Mouse (Mus musculus) limb, embryonic 14.5 days (tissue): ENCODE results near the gene Mocs1. TPM values are rescaled to one million over a fixed set of nuclear protein-coding genes. Genes with fewer than 3 reads are reported as not detected.

Source experiments
- ATAC-seq: fragments of 200-750 bp; cut with Nextera tagmentation; 2 replicates; pipeline ENCODE4 v1.8.0; 2017; ENCODE audit warnings: low read depth, moderate number of reproducible peaks, moderate TSS enrichment; ENCODE audit not compliant: low FRiP score
- DNase-seq: peaks from one replicate; pipeline ENCODE4 v3.0.0-alpha.2; 2015; ENCODE audit warnings: low spot score
- H3K27ac ChIP-seq: fragments of 300-500 bp; sonication (generic); replicated peaks from 2 replicates; pipeline ENCODE4 v1.5.1; 2014; ENCODE audit warnings: low read depth, mild to moderate bottlenecking, low read length, moderate library complexity, mixed read lengths
- H3K27me3 ChIP-seq: fragments of 300-500 bp; sonication (generic); 2 replicates; pipeline ENCODE4 v1.6.1; 2014; ENCODE audit warnings: low read length, mixed read lengths; ENCODE audit not compliant: control insufficient read depth, insufficient read depth
- H3K36me3 ChIP-seq: fragments of 300-500 bp; sonication (generic); 2 replicates; pipeline ENCODE4 v1.6.1; 2014; ENCODE audit warnings: mild to moderate bottlenecking, low read length, moderate library complexity, mixed read lengths; ENCODE audit not compliant: control insufficient read depth, insufficient read depth
- H3K4me1 ChIP-seq: fragments of 300-500 bp; sonication (generic); 2 replicates; pipeline ENCODE4 v1.6.1; 2014; ENCODE audit warnings: antibody characterized with exemption, low read length, mixed read lengths; ENCODE audit not compliant: control insufficient read depth, insufficient read depth
- H3K4me2 ChIP-seq: fragments of 300-500 bp; sonication (generic); replicated peaks from 2 replicates; pipeline ENCODE4 v1.6.1; 2014; ENCODE audit warnings: low read depth, mild to moderate bottlenecking, low read length, moderate library complexity; ENCODE audit not compliant: severe bottlenecking
- H3K4me3 ChIP-seq: fragments of 300-500 bp; sonication (generic); replicated peaks from 2 replicates; pipeline ENCODE4 v1.5.1; 2014; ENCODE audit warnings: low read length
- H3K9ac ChIP-seq: fragments of 300-500 bp; sonication (generic); 2 replicates; pipeline ENCODE4 v1.6.1; 2014; ENCODE audit warnings: mild to moderate bottlenecking, low read depth, low read length, moderate library complexity; ENCODE audit not compliant: severe bottlenecking
- H3K9me3 ChIP-seq: fragments of 300-500 bp; sonication (generic); 2 replicates; pipeline ENCODE4 v1.6.1; 2016; ENCODE audit warnings: low read length; ENCODE audit not compliant: control insufficient read depth
- POLR2A ChIP-seq: fragments of 200-500 bp; IDR thresholded peaks from 2 replicates; pipeline ENCODE4 v1.8.0; 2012; ENCODE audit warnings: inconsistent platforms, mild to moderate bottlenecking, moderate library complexity, borderline replicate concordance; ENCODE audit not compliant: insufficient read depth, insufficient read length; ENCODE audit errors: extremely low read depth
- WGBS: fragments of 180-500 bp; shearing (Covaris S2); extraction: QIAGEN DNeasy Blood & Tissue Kit; methylation state at CpG from one replicate; pipeline ENCODE4 v1.1.7; 2014; 5-methylcytosine and 5-hydroxymethylcytosine counted together
- polyA plus RNA-seq, 2 experiments: library from polyadenylated mRNA; depleted of rRNA in 1 of 2; stranded (reverse) in 1 of 2; unstranded in 1 of 2; fragments of >200 nt; fragmentation: Nextera tagmentation in 1 of 2; extraction: Ambion mirVana in 1 of 2; gene quantifications; 2 replicates each; pipeline versions ENCODE4 v1.2.1 to v1.2.3; 2012 to 2014

Gene Mocs1
- polyA plus RNA-seq, 2 experiments, result 8.0 to 18.3 TPM

DNA sequence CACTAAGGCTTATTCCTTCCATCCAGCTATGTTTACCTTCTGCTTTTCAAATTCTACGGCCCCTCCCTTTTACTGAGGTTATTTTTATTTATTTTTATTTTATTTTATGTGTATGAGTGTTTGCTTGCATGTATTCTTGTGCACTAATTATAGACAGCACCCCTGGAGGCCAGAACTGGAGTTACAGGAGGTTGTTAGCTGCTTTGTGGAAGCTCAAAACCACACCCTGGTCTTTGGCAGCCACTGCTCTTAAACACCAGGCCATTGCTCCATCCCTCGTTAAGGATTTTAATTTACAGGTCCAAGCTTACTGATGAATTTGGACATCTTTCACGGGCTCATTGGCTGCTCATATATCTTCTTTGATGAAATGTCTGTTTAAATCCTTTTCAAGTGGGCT is 14.6 kb upstream of the Mocs1 start:
- Histone ChIP-seq H3K36me3 (no peaks in the 10 kb centered on the region), H3K9ac (no peak overlapping the region), H3K27me3 (no peaks in the 10 kb centered on the region), H3K4me1 (no peaks in the 10 kb centered on the region), H3K4me3 (no peak overlapping the region), H3K27ac (no peak overlapping the region), H3K9me3 (no peaks in the 10 kb centered on the region), H3K4me2 (no peak overlapping the region)
- ATAC-seq (no peak), DNase-seq (peak; percentile 10)
- 53% methylated on average over 3 of the region's 3 CpGs for WGBS
- TF ChIP-seq POLR2A, result no peak

GRCm38 (mm10) chr17:49416228-49416627 is 11.9 kb upstream of the Mocs1 start:
- DNase-seq, result no peak
- WGBS, result 70% methylated on average over 3 of the region's 3 CpGs
- H3K36me3 ChIP-seq, result no peaks in the 10 kb centered on the region
- H3K4me3 ChIP-seq, result no peak overlapping the region
- H3K27me3 ChIP-seq, result no peaks in the 10 kb centered on the region
- no peak overlapping the region for H3K9ac ChIP-seq
- H3K27ac ChIP-seq, result no peak overlapping the region
- H3K9me3 ChIP-seq, result no peaks in the 10 kb centered on the region
- no peak for TF ChIP-seq POLR2A
- no peak for ATAC-seq
- no peaks in the 10 kb centered on the region for H3K4me1 ChIP-seq
- H3K4me2 ChIP-seq, result no peak overlapping the region

- H3K4me1 ChIP-seq, result no peaks in the 10 kb centered on the region
- no peak overlapping the region for H3K9ac ChIP-seq
- H3K4me2 ChIP-seq, result no peak overlapping the region
- H3K27ac ChIP-seq, result no peak overlapping the region
- H3K9me3 ChIP-seq, result no peaks in the 10 kb centered on the region
- H3K36me3 ChIP-seq, result no peaks in the 10 kb centered on the region
- DNase-seq, result no peak
- no peak overlapping the region for H3K4me3 ChIP-seq
- no peaks in the 10 kb centered on the region for H3K27me3 ChIP-seq
- TF ChIP-seq POLR2A, result no peak
- 64% methylated on average over 6 of the region's 6 CpGs for WGBS
- ATAC-seq, result no peak
Measured at GRCm38 (mm10) chr17:49419813-49420212, 8.3 kb upstream of the Mocs1 start.

DNA sequence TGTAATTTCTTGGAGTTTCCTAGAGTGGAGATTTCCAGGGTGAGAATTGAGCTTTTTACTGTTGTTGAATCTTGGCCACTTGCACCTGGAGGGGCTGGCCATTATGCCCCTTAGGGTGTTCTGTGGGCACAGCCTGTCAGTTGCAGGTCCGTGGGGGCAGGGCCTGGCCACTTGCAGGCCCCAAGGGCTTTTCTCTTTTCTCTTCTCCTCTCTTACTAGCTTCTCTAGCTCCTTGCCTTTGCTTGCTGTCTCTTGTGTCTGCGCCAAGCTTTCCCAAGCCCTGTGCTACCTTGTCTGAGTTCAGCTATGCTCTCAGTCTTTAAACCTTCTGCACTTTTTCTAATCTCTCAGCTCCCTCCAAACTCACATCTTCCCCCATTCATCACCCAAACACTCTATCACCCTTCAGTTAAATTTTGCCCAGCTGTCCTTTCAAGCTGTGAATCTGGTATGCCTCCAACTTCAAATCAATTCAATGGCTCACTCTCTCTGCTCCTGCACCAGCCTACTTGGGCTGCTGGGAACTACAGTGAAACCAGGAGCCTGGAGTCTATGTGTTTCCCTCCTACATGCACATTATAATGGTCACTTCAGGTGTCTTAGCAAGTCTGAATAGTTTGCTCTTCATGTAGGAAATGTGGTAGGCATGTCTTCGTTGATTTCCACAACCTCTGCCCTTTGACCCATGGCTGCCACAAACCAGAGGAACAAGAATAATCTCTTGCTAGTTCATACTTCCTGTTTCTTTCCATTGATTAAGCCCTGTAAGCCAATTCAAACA is 5.7 kb upstream of the Mocs1 start:
- DNase-seq, result no peak
- Histone ChIP-seq H3K9ac (no peak overlapping the region), H3K4me3 (no peak overlapping the region), H3K9me3 (no peaks in the 10 kb centered on the region), H3K4me1 (no peaks in the 10 kb centered on the region), H3K27ac (no peak overlapping the region), H3K27me3 (no peaks in the 10 kb centered on the region), H3K4me2 (no peak overlapping the region), H3K36me3 (no peaks in the 10 kb centered on the region)
- TF ChIP-seq POLR2A, result no peak
- WGBS, result 63% methylated on average over 3 of the region's 3 CpGs
- no peak for ATAC-seq

GRCm38 (mm10) chr17:49423067-49423325 is 5.2 kb upstream of the Mocs1 start:
- WGBS, result 79% methylated on average over 2 of the region's 2 CpGs
- no peak for TF ChIP-seq POLR2A

More at GRCm38 (mm10) chr17:49423067-49423325, 5.2 kb upstream of the Mocs1 start:
- H3K36me3 ChIP-seq, result no peaks in the 10 kb centered on the region
- no peaks in the 10 kb centered on the region for H3K27me3 ChIP-seq
- no peaks in the 10 kb centered on the region for H3K4me1 ChIP-seq
- no peak overlapping the region for H3K27ac ChIP-seq
- H3K4me2 ChIP-seq, result no peak overlapping the region
- no peak overlapping the region for H3K4me3 ChIP-seq
- H3K9ac ChIP-seq, result no peak overlapping the region
- no peaks in the 10 kb centered on the region for H3K9me3 ChIP-seq
- ATAC-seq (no peak), DNase-seq (no peak)
